Mouse (Mus musculus) heart, postnatal 0 days (tissue): ENCODE results near the gene Tanc1. TPM values are rescaled to one million over a fixed set of nuclear protein-coding genes. Genes with fewer than 3 reads are reported as not detected.

Experiments
- ATAC-seq: fragments of 200-750 bp; cut with Nextera tagmentation; 2 replicates; pipeline ENCODE4 v1.8.0; 2017; ENCODE audit warnings: low read depth, moderate number of reproducible peaks, moderate library complexity; ENCODE audit not compliant: insufficient read depth
- DNase-seq: peaks from one replicate; pipeline ENCODE4 v3.0.0-alpha.2; 2016; ENCODE audit warnings: low spot score
- H3K27ac ChIP-seq: fragments of 300-500 bp; sonication (generic); 2 replicates; pipeline ENCODE4 v1.5.1; 2014; ENCODE audit warnings: low read depth, mild to moderate bottlenecking
- H3K27me3 ChIP-seq: fragments of 300-500 bp; sonication (generic); 2 replicates; pipeline ENCODE4 v1.6.1; 2014; ENCODE audit warnings: low read length, mixed read lengths; ENCODE audit not compliant: control insufficient read depth, insufficient read depth
- H3K36me3 ChIP-seq: fragments of 300-500 bp; sonication (generic); replicated peaks from 2 replicates; pipeline ENCODE4 v1.6.1; 2014; ENCODE audit warnings: low read length, mixed read lengths; ENCODE audit not compliant: control insufficient read depth, insufficient read depth
- H3K4me1 ChIP-seq: fragments of 300-500 bp; sonication (generic); 2 replicates; pipeline ENCODE4 v1.6.1; 2014; ENCODE audit warnings: antibody characterized with exemption; ENCODE audit not compliant: control insufficient read depth, insufficient read depth
- H3K4me2 ChIP-seq: fragments of 300-500 bp; sonication (generic); 2 replicates; pipeline ENCODE4 v1.6.1; 2014; ENCODE audit warnings: low read depth, mild to moderate bottlenecking, low read length, moderate library complexity
- H3K4me3 ChIP-seq: fragments of 300-500 bp; sonication (generic); 2 replicates; pipeline ENCODE4 v1.5.1; 2014; ENCODE audit warnings: low read depth, low read length
- H3K9ac ChIP-seq: fragments of 300-500 bp; sonication (generic); replicated peaks from 2 replicates; pipeline ENCODE4 v1.6.1; 2014; ENCODE audit warnings: low read depth, low read length, mixed read lengths
- H3K9me3 ChIP-seq: fragments of 300-500 bp; sonication (generic); replicated peaks from 2 replicates; pipeline ENCODE4 v1.6.1; 2016; ENCODE audit warnings: low read length; ENCODE audit not compliant: control insufficient read depth
- CTCF ChIP-seq: IDR thresholded peaks from 2 replicates; pipeline ENCODE4 v1.5.1; 2016; ENCODE audit warnings: antibody characterized with exemption, control low read depth, low read depth
- EP300 ChIP-seq: IDR thresholded peaks from 2 replicates; pipeline ENCODE4 v1.6.1; 2016; ENCODE audit warnings: antibody characterized with exemption, low read depth
- WGBS: fragments of 180-500 bp; shearing (Covaris S2); extraction: QIAGEN DNeasy Blood & Tissue Kit; methylation state at CpG from one replicate; pipeline ENCODE4 v1.1.7; 2014; 5-methylcytosine and 5-hydroxymethylcytosine counted together
- polyA plus RNA-seq: library from polyadenylated mRNA; unstranded; fragments of >200 nt; fragmentation: Nextera tagmentation; extraction: Ambion mirVana; gene quantifications from 2 replicates; pipeline ENCODE4 v1.2.1, GENCODE M21; 2015
- total RNA-seq: library from RNA; depleted of rRNA; stranded (reverse); fragments of >200 nt; gene quantifications from 2 replicates; pipeline ENCODE4 v1.2.3, GENCODE M21; 2014; ENCODE audit warnings: low replicate concordance

Tanc1 gene
- total and polyA plus RNA-seq, 2 experiments from 2014 or later = 12.3 to 21.9 TPM

GRCm38 (mm10) chr2:59791596-59791995 lies 179.8 kb downstream of the Tanc1 start:
- H3K9me3 ChIP-seq = no peaks in the 10 kb centered on the region
- no peak for ATAC-seq
- no peak overlapping the region for H3K9ac ChIP-seq
- TF ChIP-seq EP300 (no peak), CTCF (no peak)
- H3K36me3 ChIP-seq = peaks cover 66% of the 10 kb centered on the region
- 90% methylated on average over 8 of the region's 8 CpGs for WGBS
- no peaks in the 10 kb centered on the region for H3K4me1 ChIP-seq
- no peak overlapping the region for H3K4me3 ChIP-seq
- H3K27me3 ChIP-seq = no peaks in the 10 kb centered on the region
- no peak overlapping the region for H3K27ac ChIP-seq
- no peak overlapping the region for H3K4me2 ChIP-seq
- DNase-seq = no peak

DNA sequence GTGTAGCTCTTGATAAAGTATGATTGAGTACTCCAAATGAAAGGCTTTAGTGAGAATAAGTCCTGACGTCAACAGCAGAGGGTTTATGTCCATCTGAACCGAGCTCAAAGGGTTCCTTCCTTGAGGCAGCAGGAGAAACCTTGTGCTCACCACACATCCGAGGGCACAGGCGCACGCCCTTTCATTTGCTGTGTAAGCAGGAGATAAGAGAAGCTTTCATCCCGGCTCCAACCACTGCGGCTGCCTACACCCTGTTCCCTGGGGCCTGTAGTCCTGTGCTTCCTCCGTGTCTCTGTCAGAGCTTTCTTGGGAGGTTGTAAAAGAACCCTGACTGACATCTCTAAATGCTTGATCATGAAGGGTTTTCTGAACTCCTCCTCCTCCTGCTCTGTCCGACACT lies 181.5 kb downstream of the Tanc1 start:
- H3K9me3 ChIP-seq = no peaks in the 10 kb centered on the region
- H3K4me2 ChIP-seq = no peak overlapping the region
- H3K4me3 ChIP-seq = no peak overlapping the region
- no peaks in the 10 kb centered on the region for H3K4me1 ChIP-seq
- 39% methylated on average over 9 of the region's 9 CpGs for WGBS
- no peak overlapping the region for H3K27ac ChIP-seq
- TF ChIP-seq EP300 (no peak), CTCF (no peak)
- ATAC-seq (no peak), DNase-seq (no peak)
- H3K36me3 ChIP-seq = peaks cover 64% of the 10 kb centered on the region
- no peaks in the 10 kb centered on the region for H3K27me3 ChIP-seq
- H3K9ac ChIP-seq = no peak overlapping the region

GRCm38 (mm10) chr2:59794838-59795237 lies 183.0 kb downstream of the Tanc1 start:
- Histone ChIP-seq H3K4me2 (no peak overlapping the region), H3K9ac (no peak overlapping the region), H3K27ac (no peak overlapping the region), H3K4me1 (no peaks in the 10 kb centered on the region), H3K36me3 (peaks cover 70% of the 10 kb centered on the region), H3K9me3 (no peaks in the 10 kb centered on the region), H3K27me3 (no peaks in the 10 kb centered on the region), H3K4me3 (no peak overlapping the region)
- ATAC-seq (no peak), DNase-seq (no peak)
- TF ChIP-seq EP300 (no peak), CTCF (no peak)
- WGBS = 84% methylated on average over 6 of the region's 6 CpGs

GRCm38 (mm10) chr2:59798934-59799532 lies 187.2 kb downstream of the Tanc1 start:
- peaks cover 59% of the 10 kb centered on the region for H3K36me3 ChIP-seq
- no peaks in the 10 kb centered on the region for H3K9me3 ChIP-seq
- TF ChIP-seq EP300 (no peak), CTCF (no peak)
- H3K4me3 ChIP-seq = no peak overlapping the region
- H3K27me3 ChIP-seq = no peaks in the 10 kb centered on the region
- ATAC-seq = peak; percentile 68
- WGBS = 60% methylated on average over 16 of the region's 16 CpGs
- H3K27ac ChIP-seq = no peak overlapping the region
- no peak overlapping the region for H3K9ac ChIP-seq
- H3K4me1 ChIP-seq = peaks cover 6% of the 10 kb centered on the region; the same call in 1 of the 2 replicates
- no peak for DNase-seq
- no peak overlapping the region for H3K4me2 ChIP-seq

GRCm38 (mm10) chr2:59799572-59799971 lies 187.7 kb downstream of the Tanc1 start:
- Histone ChIP-seq H3K36me3 (peaks cover 57% of the 10 kb centered on the region), H3K4me2 (no peak overlapping the region), H3K9me3 (no peaks in the 10 kb centered on the region), H3K4me1 (peaks cover 6% of the 10 kb centered on the region; the same call in 1 of the 2 replicates), H3K27ac (no peak overlapping the region), H3K27me3 (no peaks in the 10 kb centered on the region), H3K4me3 (no peak overlapping the region), H3K9ac (no peak overlapping the region)
- DNase-seq = no peak
- no peak for ATAC-seq
- 63% methylated on average over 14 of the region's 14 CpGs for WGBS
- no peak for TF ChIP-seq CTCF
- TF ChIP-seq EP300 = no peak

DNA sequence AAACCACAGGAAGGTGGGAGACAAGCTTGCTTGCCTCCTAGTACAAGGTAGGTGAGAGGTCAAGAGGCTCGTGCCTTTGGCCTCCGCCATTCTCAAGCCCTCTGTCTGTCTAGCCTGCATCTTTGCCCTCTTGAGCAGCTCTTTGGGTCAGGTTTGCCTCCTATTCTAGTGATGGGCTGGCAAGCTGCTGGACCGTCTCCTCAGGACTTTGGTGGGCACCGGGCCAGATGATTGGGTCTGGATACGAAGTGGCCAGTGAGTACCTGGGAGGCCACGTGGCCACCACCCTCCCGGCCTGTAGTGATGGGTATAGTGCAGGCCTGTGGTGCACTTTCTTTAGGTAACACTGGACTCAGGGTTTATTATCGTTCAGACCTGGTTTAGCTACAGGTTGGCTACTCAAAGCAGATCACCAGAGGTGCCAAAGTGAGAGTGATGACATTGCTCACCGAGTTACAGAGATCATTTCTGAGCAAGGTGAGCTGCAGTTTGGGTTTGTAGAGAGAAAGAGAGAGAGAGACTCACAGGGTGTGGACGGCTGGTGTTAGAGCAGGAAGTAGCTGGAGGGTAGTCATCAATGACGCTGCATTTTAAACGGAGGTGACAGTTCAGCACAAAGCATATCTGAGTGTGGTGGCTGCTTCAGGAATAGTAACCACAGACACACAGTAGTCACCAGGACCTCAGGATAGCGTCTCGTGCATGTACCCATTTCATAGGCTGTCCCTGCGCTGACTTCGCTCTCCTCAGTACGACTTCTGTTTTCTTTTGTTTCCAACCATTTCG lies 188.8 kb downstream of the Tanc1 start:
- Histone ChIP-seq H3K36me3 (peaks cover 54% of the 10 kb centered on the region), H3K27ac (no peak overlapping the region)
- WGBS = 84% methylated on average over 18 of the region's 18 CpGs

More for the DNA sequence above, 188.8 kb downstream of the Tanc1 start:
- ATAC-seq (no peak), DNase-seq (no peak)
- Histone ChIP-seq H3K27me3 (no peaks in the 10 kb centered on the region), H3K4me1 (peaks cover 6% of the 10 kb centered on the region; the same call in 1 of the 2 replicates), H3K9ac (no peak overlapping the region), H3K4me3 (no peak overlapping the region), H3K4me2 (no peak overlapping the region), H3K9me3 (no peaks in the 10 kb centered on the region)
- TF ChIP-seq CTCF (no peak), EP300 (no peak)
